Mouse (Mus musculus) granulocyte monocyte progenitor cell, adult 5-6 weeks (primary cell): Measurements from ENCODE around the gene Lypd1. TPM values are rescaled to one million over a fixed set of nuclear protein-coding genes. Genes with fewer than 3 reads are reported as not detected.

Source experiments
- ATAC-seq: replicated peaks from 2 replicates; pipeline ENCODE4 v1.8.0; 2016; ENCODE audit warnings: mild to moderate bottlenecking, moderate TSS enrichment, inconsistent platforms; ENCODE audit not compliant: poor library complexity, severe bottlenecking
- total RNA-seq, 2 experiments: library from RNA; stranded (forward) in 1 of 2; stranded (reverse) in 1 of 2; fragments of 200-712, 200-1000 nt in 1 of 2; fragments of >200 nt in 1 of 2; fragmentation: Nextera tagmentation in 1 of 2; gene quantifications; 2 replicates each; pipeline ENCODE4 v1.2.3; 2014 to 2017

Lypd1 gene
- total RNA-seq (2014; fragmentation: Nextera tagmentation): not detected in 2 replicates
- total RNA-seq (2017): 0.15 TPM in 1 of 2 replicates, not detected in the other

DNA sequence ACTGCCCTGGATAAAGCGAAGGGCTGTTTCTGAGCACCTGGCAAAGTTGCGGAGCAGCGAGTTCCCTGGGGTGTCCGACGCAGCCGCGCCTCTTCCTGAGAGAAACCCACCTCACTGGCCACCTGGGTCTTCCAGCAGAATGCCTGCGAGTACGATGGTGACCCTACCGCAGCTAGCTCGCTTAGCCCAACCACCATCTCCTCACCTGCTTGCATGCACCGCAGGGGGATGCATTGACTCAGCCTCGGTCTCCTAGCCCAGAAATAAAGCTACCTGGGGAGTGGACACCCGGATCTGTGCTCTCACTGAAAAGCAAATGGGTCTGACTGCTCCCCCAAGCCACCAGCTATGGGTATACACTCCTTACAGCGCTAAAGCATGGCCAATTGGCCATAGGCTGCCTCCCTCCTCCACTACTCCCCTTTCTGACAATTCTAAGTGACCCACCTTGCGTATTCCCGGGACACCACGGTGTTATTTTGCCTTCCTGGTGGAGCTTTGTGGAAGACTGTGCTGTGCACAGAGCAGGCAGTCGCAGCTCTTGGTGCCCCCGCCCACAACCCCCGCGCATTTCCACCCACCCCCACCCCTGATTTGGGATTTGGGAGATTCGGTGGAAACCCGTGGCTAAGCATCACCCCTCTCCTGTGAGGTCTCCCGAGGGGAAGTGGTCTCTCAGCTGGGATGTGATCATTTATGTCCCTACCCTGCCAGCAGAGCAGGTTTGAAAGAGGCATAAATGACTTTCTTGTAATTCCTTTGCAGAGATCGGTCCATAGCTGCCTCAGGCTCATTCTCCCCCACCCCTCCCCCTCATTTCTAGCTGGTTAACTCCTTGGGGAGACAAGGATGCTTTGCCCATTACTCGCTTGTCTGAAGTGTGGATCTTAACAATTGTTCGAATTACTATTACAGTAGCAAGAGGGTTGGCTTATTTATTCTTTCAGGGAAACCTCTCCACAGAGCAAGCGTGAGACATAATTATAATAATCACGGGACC is at the start of gene Lypd1:
TSS of gene Lypd1 (minus strand) at position 501 of the 1,000 bp plus-strand sequence.
- ATAC-seq: no peak

DNA sequence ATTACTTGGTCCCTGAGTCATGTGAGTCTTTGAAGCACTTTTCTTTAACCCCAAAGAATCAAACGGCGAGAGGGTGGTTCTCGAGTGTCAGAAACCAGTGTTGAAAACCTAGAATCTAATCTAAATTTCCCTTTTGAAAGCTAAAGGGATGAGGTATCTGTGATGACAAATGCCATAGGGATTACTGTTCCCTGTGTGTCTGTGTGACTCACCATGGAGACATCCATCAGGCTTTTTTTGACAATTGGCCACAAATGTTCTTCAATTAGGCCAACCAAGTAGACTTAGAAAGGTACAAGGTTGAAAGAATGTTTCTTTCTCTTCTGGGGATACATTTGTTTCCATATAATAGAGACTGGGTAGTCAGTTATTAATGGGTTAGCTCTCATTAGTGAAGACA is 38.1 kb upstream of the Lypd1 start:
- ATAC-seq: no peak

DNA sequence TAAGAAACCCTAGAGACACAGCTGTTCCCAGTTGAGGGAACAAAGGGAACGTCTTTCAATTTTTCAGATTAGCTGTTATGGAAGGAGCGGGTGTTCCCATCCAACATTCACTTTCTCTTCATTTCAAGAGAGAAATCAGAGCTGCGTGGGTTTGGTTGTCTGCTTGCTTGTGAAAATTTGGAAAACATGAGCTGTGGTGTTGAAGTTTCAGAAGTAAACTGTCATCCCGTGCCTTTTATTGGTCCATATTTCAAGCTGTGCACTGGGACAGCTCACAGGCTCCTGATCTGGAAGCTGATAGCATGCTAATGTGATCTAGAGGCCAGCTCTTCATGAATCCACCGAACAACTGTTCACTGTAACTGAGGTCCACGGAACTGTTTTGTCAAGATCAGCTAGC is 36.2 kb upstream of the Lypd1 start:
- no peak for ATAC-seq

DNA sequence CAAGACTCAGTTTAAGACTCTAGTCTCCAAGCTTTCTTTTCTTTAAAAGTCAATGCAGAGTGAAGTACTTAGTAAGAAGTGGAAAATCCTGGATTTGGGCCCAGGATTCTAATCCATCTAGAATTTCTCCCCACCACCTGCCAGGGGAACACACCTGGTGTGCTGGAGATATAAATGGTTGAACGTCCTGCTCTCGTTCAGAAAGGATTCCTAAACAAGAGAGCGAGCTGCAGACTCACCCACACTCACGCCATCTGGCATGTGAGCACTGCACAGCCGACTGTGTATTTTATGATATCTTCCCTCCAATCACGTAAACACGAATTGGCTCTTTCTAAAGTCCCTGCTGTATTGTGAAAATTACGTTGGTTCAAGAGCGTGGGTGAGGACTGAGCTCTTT is 32.2 kb upstream of the Lypd1 start:
- ATAC-seq: no peak

DNA sequence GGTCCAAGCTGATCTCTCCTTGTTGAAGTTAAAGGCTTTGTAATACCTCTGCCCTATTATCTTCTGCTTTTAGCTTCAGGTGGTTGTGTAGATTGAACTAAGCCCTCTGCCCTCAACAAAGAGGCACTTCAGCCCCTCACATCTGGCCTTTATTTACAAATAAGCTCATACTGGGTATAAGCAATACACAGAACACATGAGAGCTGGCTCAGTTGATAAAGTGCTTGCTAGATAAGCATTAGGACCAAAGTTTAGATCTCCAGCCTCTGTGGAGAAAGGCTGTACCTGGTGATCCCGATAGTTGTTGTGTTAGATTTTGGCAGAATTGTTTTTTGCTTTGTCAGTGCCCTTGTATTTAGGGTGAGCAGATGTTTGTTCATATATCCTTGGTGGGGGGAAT is 30.4 kb upstream of the Lypd1 start:
- no peak for ATAC-seq

DNA sequence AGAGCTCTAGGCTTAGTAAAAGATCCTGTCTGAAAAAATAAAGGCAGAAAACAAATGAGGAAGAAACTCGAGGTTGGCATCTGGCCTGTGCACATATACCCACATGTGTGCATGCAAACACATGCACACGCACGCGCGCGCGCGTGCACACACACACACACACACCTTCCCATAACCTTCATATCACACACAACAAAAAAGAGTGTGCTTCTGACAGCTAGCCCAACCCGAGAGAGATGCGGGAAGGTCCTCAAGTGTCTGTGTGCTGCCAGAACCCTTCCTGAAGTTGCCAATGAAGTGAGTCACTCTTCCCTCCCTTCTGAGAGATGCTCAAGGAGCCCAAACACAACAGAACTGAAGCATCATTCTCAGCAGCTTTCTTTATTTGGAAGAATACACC is 12.6 kb upstream of the Lypd1 start:
- ATAC-seq: no peak

DNA sequence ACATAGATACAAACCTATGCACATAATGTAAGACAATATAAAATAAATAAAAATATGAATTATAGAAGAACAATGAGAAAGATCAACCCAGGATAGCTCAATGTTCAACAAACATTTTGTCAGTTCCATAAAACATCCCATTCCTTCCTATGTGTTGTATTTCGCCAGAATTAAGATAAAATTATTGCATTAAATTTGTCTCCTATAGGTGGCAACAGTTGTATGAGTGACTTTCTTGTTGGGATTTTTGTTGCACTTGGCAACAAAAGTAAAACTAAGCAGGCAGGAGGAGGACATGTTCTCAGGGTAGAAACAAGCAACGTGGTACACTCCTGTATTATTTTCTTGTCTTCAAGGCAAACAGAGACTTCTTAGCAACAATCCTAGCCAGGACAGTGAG is 10.2 kb upstream of the Lypd1 start:
- no peak for ATAC-seq

DNA sequence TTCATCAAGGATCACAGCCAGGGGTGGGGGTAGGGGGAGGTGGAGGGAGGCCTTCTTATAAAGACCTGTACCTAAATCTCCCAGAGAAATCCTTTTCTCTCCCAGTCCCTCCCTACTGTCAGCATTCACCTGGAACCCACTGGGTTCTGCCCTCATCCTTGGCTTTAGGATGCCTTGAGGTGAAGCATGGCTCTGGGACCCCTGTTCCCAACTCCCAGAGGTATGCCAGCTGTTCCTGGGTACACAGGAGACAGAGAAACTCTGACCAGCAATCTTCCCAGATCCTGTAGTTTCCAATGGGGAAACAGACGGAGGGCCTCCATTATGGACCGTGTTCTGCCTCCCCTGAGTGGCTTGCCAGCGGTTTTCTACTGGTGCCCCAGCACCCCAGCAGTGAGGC is 7.8 kb upstream of the Lypd1 start:
- no peak for ATAC-seq

DNA sequence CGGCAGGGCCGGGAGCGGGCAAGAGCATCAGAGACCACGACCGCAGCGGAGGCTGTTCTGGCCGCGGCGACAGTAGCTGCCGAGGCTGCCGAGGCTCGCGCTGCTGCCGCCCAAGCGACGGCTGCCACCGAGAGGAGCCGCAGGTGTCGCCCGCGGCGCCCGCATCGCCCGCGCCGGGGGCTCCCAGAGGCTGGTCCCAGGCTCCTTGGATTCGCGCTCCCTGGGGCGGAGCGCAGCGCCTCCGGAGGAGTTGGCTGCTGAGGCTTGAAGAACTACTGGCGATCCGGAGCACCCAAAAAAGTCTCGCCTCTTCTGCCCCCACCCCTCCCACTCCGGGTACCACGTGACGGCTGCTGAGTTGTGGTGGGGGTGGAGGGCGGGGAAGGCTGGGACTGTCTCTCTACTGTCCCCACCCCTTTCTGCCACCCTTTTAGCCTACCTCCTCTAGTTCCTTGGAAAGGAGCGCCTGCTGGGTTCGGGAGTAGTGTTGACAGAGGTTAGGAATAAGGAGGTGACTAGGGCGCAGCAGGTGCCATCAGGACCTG is 928 bp downstream of the Lypd1 start:
- peak; percentile 35 for ATAC-seq

DNA sequence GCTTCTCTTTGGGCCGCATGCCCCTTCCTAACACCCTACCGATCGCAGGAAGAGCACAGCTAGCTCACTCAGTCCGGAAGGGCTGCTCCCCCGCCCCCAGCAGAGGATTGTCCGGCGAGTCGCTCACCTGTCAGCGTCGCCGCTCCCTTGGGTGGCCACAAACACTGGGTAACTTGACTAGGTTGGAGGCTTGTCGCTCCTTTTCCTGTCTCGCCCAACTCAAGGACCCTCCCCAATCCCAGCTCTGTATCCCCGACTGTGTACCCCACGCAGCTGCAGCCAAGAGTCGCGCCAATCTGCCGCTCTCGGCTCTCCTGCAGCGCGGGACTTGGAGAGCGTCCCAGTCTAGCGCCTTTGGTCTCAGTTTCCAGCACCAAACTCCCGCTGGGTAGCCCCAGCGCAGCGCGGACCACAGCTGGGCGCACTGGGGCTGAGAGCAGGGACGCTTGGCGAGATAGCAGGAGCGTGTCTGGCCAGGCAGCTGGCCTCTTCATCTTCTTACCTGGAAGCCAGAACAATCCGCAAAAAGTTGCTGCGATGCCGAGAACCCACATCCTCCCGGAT is 1.5 kb downstream of the Lypd1 start:
- no peak for ATAC-seq

DNA sequence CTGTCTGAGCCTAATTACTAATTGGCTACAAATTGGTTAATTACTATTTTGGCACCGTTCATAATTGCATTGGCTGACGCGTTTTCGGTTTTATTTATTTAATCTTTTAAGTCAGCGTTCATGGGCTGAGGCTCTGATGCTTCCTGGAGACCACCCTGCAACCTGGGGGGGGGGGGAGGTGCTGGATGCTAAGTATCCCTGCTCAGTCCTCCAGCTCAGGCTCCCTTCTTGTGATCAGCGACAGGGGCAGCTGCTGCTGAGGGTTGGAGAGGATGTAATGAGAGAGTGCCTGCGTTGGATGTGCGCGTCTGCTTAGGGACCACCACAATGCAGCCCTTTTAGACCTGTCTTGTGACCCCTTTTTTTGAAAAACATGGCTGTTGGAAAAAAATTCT is 2.0 kb downstream of the Lypd1 start:
- no peak for ATAC-seq

DNA sequence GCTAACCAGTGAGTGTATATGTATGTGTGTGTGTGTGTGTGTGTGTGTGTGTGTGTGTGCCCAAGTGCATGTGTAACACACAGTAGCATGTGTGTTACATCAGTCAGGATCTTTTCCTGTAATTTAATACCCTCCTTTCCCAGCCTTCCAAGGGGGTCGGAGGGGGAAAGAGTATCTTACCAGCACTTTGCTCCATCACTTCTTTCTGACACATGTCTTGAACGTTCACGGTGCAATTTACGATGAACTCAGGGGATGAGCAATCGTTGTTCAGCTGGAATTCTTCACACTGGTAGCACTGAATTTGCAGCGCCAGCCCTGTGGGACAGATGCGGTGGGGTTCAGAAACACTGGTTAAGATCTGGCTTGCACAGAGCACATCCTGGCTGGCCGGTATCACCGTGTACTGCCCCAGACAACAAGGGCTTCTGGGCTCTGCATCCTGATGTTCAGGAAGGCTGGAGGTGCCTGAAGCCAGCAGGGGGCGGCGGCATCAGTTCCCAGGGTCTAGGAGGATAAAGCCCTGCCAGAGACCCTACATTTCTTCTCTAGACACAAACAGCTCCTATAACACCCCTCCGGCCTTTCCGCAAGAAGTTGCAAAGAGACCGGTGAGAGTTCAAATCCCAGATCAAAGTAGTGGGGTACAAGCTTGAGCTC is 2.6 kb downstream of the Lypd1 start:
- ATAC-seq: no peak

DNA sequence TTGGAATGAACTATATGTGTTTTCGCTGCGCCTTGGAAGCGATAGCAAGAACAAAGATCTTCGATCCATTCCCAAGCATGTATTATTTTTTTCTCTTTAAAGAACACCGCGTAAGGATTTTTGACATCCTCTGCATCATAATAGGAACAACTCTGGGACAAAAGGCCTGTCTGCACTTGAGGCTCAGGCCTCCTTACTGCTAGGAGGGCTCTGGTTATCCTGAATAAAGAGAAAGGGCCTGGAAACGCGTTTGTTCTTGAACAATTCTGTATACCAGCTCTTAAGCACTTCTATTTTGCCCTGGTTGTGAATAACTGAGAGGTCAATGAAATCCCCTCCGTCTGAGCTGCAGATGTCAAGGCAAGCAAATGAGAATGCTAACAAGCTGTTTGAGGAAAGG is 19.7 kb downstream of the Lypd1 start:
- ATAC-seq: no peak

DNA sequence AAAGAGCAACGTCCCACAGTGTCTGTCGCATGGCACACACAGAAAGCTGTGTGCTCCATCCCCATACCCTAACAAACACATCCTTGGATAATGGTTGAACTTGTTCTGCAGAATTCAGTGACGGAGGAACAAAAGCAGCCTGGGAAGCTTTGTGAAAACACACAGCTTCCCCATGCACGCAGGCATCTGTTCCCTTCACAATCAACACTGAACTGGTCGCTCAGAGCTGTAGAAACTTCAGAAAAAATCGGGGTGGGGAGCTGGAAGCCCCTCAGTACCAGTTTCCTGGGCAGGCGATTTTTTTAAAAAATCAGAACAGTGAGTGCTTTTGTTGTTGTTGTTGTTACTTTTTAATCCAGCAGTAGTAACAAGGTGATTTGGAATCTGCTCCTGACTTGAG is 42.8 kb downstream of the Lypd1 start:
- ATAC-seq: no peak

DNA sequence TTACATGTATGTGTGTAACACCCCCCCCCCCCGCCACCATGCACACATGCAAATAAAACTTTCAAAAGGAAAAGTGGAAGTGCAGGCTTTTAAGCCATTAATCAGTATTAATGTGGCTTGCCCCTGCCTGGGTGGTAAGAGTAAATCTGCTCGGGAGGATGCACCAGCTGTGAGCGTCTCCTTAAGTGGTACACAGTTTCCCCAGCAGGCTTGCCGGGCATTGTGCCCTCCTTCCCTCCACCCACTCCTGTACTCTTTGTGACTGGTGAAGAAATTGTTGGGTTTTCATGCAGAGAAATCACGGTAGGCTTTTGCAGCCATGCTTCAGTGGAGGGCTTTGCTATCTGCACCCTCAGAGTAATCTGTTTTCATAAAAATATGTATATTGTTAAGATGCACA is 54.3 kb downstream of the Lypd1 start:
- ATAC-seq: no peak

DNA sequence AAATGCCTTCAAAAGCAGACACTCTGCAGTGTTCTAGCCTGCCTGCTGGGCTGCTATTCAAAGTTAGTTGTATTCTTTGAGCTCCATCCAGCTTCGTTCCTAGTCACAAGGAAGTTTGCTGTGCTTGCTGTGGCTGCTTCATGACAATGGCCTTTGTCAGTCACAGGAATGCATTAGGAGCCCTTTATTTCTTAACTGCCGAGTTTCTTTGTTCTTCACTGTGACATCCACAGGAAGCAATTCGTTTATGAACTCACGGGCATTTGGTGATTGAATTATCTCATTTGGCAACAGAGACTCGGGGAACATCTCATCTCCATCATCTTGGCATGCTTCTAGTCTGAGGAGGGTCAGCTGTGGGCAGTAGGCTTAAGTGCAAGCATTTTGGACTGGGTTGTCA is 58.3 kb downstream of the Lypd1 start:
- ATAC-seq: no peak

DNA sequence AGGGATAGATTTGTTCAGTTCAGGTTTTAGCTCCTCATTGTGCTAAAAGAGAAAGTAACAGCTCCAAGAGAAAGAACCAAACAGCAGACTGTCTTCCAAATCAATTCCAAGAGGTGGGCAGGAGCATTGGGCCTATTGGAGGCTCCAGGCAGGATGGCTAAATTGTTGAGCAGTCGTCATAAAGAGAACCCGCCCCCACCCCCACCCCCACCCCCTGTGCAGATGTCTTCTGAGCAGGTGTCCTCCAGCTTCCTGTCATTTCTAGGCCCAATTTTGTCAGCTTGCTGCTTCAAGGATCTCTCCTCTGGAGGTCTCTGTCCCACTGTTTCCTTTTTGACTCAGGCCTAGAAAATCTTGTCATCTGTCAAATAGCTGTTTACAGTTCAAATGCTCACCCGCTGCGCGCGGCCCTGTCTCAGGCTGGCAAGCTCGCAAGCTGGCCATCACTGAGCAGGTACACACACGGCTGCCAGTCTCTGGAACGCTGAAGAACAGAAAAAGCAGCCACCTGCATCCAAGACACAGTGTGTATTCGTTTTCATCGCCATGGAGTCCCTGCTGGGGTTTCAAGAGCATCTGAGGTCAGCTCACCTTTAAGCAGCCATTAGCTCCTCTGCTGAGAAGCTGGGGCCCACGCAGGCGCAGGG is 73.0 kb downstream of the Lypd1 start:
- no peak for ATAC-seq

DNA sequence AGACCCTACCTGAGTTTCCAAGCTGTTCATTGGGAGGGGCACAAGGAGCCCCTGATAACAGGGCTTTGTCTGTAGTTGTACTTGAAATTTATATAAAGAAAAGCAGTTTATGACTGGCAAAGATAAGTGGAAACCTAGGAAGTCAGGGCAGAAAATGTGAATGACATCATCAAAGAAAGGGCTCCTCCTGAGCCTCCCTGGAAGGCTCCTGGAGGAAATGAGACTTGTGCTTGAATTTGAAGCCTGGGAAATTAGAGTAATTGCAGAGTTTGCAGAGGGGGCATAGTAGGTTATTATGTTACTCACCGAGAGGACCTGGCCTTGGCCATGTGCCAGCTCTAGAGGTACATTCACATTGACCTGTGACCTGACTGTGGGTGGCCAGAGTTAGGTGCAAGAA is 75.4 kb downstream of the Lypd1 start:
- ATAC-seq: no peak

DNA sequence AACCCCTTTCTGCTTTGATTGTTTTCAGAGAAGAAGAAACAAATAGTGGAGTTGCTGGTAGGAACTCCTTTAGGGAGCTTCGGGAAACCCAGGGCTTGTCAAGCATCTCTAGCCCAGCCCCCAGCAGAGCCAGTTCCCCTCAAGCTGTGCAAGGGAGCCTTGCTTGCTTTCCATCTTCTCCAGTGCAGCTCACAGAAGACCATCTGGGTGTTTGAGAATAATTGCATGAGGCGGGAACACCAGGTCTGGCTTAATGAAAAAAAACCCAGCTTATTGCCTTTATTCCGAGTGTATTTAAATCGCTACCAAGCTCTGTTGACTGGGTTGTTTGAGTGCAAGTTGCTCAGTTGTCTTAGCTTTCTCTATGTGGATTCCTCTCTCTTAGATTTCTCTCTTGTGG is 89.3 kb downstream of the Lypd1 start:
- ATAC-seq: no peak

DNA sequence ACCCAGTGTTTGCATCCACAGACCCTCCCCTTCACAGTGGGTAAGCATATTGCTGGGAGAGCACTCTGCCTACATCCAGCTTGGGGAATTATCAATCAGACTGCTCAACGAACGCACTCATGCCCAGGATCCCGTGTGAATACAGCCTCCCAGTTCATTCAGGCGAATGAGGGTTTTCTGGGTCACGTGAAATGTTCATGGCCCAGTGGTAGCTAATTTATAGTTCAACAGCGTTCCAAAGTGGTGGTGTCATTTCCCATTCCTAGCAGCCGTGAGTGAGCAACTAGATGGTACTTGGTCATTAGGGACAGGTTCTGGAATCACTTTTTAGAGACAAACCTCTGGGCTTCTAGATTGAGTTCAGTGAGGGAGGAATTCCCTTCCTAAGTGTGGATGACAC is 91.8 kb downstream of the Lypd1 start:
- ATAC-seq: no peak
